Mouse (Mus musculus) spleen, postnatal 36 days (tissue): ENCODE data around the gene Noxa1.

Experiments
- DNase-seq, 2 experiments: peaks; one replicate each; pipeline ENCODE4 v3.0.0; 2022; ENCODE audit warnings: low spot score in 2 of 2, mixed read lengths in 1 of 2

Noxa1 gene

GRCm38 (mm10) chr2:25098005-25098615, 3.2 kb upstream of the Noxa1 start:
- DNase-seq: no peak

DNA sequence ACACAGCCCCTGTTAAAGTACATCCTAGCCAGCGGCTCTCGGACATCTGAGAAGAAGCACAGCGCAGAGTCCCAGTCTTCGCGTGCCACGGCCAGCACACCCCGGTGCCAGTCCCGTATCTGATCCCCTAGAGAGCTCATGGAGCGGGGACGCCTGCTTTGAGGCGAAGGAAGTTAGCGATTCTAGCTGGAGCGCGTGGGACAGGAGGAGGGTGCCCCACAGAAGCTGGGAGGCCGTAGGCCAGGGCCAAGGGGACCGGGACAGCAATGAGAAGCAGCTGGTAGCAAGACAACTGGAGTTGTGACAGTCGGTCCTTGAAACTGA, 202 bp downstream of the Noxa1 start:
- no peak for DNase-seq

DNA sequence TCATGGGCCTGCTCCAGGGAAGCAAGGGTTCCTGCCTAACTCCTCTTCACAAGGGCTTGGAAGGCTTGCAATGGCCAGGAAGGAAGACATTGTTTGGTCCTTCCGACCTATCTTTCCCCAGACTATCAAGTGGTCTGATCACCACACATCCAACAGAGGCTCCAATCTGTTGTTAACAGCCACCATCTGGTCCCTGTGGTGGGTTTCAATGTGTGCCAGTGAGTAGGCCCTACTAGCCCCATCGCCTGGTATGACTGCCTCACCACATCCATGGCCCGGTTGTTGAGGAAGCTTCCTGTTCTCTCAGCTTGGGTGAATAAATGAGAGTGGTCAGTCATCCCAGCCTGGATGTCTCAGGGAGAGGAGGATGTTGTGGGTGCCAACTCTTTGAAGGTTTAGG, 6.3 kb downstream of the Noxa1 start:
- no peak for DNase-seq

DNA sequence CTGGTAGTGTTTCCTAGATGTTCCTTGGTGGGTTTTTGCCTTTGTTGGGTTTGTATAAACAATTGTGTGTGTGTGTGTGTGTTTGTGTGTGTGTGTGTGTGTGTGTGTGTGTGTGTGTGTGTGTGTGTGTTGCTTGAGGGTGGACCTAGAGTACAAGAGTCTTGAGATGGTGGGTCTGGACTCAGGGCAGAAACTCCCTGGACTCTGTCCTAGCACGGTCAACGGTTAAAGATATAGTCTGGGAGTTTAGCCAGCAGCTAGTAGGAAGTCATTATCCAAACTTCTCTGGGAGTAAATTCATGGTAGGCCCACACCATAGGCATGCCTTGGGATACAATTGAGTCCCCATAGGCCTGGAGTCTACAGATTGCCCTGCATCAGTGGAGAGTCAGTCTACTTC, 7.1 kb downstream of the Noxa1 start:
- DNase-seq: no peak

DNA sequence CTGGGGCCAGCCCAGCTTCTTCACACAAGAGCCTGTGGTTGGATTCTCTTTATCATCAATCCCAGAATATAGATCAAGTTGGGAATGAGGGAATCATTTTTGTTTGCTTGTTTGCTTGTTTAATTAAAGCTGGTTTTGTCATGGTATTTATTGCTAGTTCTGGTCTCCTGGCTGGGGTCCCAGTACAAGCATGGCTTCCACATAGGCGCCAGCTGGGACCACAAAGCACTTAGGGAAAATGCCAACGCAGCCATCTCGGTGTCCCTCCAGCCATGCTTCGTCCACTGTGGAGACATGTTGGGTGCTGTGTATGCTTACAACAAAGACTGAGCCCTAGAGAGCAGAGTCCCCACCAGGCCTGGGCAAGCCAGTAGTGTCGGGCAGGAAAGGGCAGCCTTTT, 9.4 kb downstream of the Noxa1 start:
- no peak for DNase-seq

DNA sequence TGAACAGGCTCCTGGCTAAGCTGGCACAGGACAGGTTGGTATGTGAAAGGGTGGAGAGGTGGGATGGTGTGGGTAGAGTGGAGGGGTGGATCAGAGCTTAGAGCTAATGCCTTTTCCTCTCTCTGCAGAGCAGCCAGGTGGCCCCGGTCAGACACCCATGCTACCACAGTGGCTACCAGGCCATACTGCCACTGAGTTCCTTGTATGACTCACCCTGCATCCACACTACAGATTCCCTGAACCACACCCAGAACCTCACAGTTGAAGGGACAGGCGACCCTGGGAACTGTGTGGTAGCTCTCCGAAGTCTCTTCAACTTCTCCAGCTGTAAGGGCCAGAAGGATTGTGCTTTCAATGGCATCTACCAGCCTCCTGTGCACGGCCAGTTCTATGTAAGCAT, 11.3 kb downstream of the Noxa1 start:
- DNase-seq: no peak

DNA sequence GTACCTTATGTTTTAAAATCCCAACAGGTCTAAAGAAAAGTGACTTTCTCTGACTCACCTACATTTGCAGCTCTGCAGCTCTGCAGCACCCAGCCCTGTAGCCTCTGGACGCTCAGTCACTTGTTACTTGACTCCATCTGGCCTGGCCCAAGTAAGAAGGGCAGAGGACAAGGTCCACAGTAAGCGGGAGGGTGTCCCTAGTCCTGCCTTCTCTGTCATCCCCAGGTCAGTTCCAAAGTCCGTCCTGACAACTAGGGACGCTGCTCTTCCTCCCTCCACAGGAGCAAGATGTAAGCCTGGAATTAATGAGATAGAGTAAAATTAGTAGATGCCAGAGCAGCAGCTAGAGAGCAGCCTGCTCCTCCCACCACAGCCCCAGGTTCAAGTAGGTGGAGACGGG, 14.9 kb downstream of the Noxa1 start, which contains the start of gene Entpd8:
Gene Entpd8 (plus strand): TSS at position 229 of the 400 bp plus-strand sequence.
- no peak for DNase-seq

DNA sequence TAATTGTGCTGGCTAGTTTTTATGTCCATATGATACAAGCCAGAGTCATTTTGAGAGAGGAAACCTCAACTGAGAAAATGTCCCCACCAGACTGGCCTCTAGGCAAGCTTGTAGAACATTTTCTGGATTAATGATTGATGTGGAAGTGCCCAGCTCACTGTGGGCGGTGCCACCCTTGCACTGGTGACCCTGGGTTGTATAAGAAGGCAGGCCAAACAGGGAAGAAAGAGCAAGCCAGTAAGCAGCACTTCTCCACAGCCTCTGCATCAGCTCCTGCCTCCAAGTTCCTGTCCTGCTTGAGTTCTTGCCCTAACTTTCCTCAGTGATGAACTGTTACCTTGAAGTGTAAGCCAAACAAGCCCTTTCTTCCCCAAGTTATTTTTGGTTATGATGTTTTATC, 16.0 kb downstream of the Noxa1 start:
- DNase-seq: no peak

- DNase-seq: no peak
Observed at GRCm38 (mm10) chr2:25075506-25075905, 19.4 kb downstream of the Noxa1 start.

GRCm38 (mm10) chr2:25072398-25072797, 22.6 kb downstream of the Noxa1 start:
- DNase-seq: no peak

- DNase-seq: no peak
Observed at GRCm38 (mm10) chr2:25069537-25069936, 25.4 kb downstream of the Noxa1 start.

- no peak for DNase-seq
Observed at GRCm38 (mm10) chr2:25066552-25066951, 28.4 kb downstream of the Noxa1 start.

DNA sequence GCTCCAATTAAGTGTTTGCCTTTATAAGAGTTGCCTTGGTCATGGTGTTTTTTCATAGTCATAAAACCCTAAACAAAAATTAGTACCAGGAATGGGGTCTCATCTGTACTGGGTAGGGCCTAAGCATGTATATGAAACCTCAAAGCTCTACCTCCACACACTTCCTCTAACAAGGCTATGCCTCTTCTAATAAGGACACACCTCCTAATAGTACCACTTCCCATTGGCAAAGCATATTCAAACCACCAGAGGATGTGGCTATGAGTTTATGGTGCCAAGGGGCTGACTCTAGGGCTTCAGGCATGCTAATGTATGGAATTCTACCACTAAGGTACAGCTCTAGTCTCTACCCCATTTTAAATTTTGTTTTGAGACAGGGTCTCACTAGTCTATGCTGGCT, 29.4 kb downstream of the Noxa1 start:
- no peak for DNase-seq

DNA sequence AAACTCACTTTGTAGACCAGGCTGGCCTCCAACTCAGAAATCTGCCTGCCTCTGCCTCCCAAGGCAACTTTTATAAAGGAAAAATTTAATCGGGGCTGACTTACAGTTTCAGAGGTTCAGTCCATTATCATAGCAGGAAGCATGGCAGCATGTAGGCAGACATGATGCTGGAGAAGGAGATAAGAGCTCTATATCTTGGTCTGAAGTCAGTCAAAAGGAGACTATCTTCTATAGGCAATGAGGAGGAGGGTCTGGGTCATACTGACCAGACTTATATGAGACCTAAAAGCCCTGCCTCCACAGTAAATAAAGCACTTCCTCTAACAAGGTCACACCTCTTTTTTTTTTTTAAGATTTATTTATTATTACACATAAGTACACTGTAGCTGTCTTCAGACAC, 30.7 kb downstream of the Noxa1 start:
- DNase-seq: no peak

DNA sequence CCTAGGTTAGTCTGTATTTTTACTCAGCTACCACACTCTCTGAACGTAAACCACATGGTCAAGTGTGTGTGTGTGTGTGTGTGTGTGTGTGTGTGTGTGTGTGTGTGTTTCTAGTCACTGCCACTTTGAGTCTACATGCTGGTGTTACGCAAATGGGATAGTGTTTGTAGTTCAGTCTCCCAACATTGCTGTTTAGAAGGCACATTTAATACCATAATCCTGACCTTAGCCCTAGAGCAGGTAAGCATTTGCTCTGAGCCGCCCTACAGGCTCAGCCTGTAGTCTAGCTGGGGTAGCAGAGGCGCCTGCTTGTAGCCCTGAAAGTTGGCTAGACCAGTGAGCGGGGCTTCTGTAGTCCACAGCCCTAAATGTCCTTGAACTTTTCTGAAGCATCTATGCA, 31.4 kb downstream of the Noxa1 start:
- DNase-seq: no peak

GRCm38 (mm10) chr2:25058926-25059325, 36.0 kb downstream of the Noxa1 start:
- DNase-seq: no peak

DNA sequence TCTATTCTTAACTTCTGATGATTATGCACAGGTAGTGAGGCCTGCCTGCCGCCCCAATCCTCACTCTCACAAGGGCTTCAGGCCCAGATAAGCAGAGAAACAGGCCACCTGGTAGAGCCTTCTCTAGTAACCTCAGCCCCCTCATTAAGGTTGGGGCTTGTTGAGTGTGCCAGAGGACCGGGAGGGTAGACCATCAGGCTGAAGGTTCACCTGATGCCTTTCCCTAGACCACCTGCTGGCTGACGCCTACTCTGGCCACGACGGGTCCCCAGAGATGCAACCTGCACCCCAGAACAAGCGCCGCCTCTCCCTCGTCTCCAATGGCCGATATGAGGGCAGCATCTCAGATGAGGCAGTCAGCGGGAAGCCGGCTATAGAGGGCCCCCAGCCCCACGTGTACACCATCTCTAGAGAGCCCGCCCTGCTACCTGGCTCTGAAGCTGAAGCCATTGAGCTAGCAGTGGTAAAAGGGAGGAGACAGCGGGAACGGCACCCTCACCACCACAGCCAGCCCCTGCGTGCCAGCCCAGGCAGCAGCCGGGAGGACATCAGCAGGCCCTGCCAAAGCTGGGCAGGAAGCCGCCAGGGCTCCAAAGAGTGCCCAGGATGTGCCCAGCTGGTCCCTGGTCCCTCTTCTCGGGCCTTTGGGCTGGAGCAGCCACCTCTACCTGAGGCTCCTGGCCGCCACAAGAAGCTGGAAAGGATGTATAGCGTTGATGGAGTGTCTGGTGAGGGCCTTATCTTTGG, 39.4 kb downstream of the Noxa1 start:
- DNase-seq: no peak

DNA sequence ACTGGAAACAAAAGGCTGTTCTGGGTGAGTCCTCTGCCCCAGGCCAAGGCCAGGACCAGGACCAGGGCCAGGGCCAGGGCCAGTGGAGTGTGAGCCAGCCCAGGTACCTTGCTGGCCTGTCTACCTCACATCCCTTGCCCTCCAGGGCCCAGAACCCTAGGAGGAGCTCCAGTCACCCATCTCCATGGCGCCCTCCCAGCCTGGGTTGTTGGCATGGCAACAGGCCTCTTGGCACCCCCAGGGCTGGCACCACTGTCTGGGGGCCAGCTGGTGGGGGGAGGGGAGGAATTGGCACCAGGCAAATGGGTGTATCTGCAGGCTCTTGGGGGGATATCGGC, 39.9 kb downstream of the Noxa1 start:
- DNase-seq: no peak

DNA sequence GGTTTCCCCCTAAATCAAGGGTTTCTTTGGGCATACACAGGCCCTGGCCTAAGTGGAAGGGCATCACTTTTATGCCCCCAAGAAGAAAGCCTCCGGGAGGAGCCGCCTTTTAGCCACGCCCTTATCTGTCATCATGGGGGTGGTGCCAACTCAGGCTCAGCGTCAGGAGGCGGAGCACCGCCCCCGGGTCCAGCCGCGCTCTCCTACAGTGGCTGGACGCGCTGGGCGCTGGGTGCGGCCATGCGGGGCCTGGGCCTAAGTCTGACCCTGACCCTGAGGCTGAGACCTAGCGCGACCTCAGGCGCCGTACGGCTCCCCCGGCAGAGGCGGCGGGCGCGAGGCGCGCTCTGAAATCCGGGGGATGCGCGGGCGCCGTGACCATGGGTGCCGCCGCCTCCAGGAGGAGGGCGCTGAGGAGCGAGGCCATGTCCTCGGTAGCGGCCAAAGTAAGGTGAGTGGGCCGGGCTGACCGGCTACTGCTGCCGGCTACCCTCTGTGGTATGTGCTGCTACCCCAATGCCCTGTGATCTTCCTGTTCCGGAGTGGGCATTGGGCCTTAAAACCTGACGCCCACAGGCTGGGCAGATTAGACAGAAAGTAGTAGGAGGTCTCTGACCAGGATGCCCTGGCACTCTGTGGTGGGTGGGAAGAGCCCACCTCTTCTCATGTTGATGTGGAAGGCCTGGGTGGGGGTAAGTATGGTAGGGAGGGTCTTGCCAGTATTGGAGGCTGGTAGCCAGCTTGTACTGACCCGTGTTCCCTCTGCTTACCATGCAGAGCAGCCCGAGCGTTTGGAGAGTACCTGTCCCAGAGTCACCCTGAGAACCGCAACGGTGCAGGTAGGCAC, 40.5 kb downstream of the Noxa1 start, which contains the start of gene Nsmf:
Gene Nsmf (plus strand): TSS at position 135 of the 847 bp plus-strand sequence.
- peak; percentile 75 to 78 for DNase-seq

DNA sequence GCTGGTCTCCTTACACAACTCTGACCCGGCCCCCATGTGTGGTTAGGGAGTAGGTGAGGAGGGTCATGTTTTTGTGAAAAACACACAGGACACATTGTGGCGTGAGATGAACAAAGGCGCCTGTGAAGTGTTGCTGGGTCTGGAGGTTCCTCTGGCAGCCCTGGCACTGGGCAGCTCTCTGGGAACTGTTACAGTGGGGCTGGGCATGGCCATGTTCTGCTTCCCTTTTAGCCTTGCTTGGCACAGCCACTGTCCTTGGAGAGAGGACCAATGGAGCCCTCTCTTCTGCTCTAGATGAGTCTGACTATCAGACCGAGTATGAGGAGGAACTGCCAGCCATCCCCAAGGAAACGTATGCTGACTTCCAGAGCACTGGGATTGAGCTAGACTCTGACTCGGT, 41.8 kb downstream of the Noxa1 start:
- DNase-seq: no peak

- no peak for DNase-seq
Observed at GRCm38 (mm10) chr2:25051450-25051849, 43.5 kb downstream of the Noxa1 start.

DNA sequence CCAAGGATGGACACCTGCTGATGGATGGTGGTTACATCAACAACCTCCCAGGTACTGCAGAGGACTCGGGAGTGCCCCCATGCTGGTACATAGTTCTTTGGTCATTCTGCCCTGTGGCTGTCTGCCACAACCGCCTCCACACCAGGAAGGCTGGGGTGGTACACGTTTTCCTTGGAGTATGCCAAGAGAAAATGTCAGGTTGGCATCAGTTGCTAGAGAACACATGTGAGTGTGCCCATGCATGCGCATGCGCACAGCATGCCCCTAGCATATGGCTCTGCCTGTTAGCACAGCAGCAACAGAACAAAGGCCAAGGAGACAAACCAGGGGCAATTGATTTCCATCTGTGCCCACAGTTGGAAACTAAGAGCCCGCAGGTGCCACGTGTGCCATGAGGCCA, 44.0 kb downstream of the Noxa1 start:
- no peak for DNase-seq

DNA sequence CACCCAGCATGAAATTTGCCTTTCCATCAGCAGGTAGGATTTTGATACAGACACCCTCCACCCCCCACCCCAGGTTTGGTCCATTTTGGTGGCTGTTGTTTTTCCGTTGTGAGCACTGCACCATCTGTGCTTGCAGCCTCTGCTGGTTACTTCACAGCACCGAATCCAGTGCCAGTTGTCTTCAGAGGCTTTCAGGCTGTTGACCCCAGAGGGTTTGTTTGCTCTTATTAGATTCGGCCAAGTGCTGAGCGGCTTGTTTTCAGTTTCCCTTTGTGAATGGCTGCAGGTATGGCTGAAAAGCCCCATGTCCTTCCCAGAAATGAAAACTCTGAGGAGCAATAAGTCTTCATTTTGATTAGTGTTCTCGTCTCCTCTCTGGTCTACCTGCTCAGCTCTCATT, 54.9 kb downstream of the Noxa1 start:
- DNase-seq: no peak
